Mouse (Mus musculus): ENCODE results near the gene Fam187b.

Gene Fam187b

GRCm38 (mm10) chr7:31017104-31017901 is 43.7 kb downstream of the Fam187b start:
- DNase-seq, result no peak

GRCm38 (mm10) chr7:31028609-31029008 is 55.0 kb downstream of the Fam187b start:
- DNase-seq, result no peak

- DNase-seq, result no peak
Measured at GRCm38 (mm10) chr7:31030717-31031116, 57.1 kb downstream of the Fam187b start.

- DNase-seq, result no peak
Measured at GRCm38 (mm10) chr7:31031731-31032130, 58.1 kb downstream of the Fam187b start.

- peak; percentile 60 to 78 for DNase-seq
Measured at GRCm38 (mm10) chr7:31033409-31034165, 60.0 kb downstream of the Fam187b start.

GRCm38 (mm10) chr7:31034789-31035188 is 61.2 kb downstream of the Fam187b start:
- DNase-seq, result peak; percentile 54 to 70

GRCm38 (mm10) chr7:31035291-31035690 is 61.7 kb downstream of the Fam187b start:
- DNase-seq, result no peak

- peak; percentile 40 to 63 for DNase-seq
Measured at GRCm38 (mm10) chr7:31036917-31037316, 63.3 kb downstream of the Fam187b start.

- peak; percentile 63 to 71 for DNase-seq
Measured at GRCm38 (mm10) chr7:31037675-31038074, 64.1 kb downstream of the Fam187b start.

GRCm38 (mm10) chr7:31039011-31039410 is 65.4 kb downstream of the Fam187b start:
- peak in 1 of 2 experiments; percentile 22 for DNase-seq
